Mouse (Mus musculus) lung, postnatal 25 days (tissue): ENCODE data around the gene Lonp1.

Source experiments
- DNase-seq: peaks from one replicate; pipeline ENCODE4 v3.0.0; 2022; ENCODE audit warnings: low spot score

Lonp1 gene

GRCm38 (mm10) chr17:56588921-56589320 is 37.8 kb downstream of the Lonp1 start:
- no peak for DNase-seq

DNA sequence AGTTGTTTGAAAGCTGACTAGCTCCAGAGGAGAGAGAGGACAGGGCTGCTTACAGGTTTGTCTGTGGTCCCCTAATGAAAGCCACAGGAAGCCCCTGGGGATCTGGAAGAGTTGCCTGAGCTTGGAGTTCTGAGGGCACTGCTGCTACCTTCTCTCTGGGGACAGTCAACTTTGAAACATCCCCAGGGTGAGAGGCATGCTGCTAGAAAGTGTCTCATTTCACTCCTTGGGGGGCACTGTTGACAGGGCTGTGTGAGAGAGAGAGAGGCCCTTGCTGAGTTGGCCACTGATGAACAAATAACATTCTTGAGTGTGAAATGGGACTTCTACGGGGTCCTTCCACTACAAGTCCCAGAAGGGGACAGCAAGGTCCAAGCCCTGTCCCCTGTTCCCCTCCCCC is 38.9 kb downstream of the Lonp1 start:
- no peak for DNase-seq

- DNase-seq: peak; percentile 36
Observed at GRCm38 (mm10) chr17:56585171-56585821, 41.4 kb downstream of the Lonp1 start.

- peak; percentile 99 for DNase-seq
Observed at GRCm38 (mm10) chr17:56584257-56585130, 42.2 kb downstream of the Lonp1 start, which contains the start of the genes Safb2 and Safb. Safb2 (minus strand) TSS chr17:56584585. Safb (plus strand) TSS chr17:56584825.

DNA sequence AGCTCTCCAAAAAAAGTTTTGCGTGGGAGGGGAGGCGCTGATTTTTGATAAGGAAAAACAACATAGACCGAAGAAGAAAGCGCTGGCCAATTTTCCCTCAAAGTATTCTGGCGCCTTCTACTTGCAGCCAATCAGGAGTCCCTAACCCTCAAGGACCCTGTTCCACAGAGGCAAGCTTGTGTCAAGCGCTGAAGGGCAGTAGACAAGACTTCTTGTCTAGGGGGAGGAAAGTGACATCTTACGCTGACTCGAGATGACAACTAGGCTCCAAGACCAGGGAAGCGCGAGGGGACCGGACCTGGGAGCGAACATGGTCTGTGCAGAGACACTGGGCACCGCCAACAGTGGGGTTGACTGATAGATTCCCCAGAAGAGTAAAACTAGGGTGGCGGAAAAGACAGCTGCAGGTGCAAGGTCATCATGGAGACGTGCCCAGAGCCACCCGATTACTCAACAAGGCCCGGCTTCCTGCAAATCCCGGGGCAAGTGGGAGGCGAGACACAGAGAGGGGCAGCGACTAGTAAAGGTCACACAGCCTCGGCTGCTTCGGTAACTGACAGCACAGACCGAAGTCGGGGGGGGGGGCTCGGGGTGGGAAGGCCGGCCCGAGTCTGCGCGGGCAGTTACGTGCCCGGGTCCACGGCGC is 43.0 kb downstream of the Lonp1 start:
- DNase-seq: no peak

GRCm38 (mm10) chr17:56583071-56583470 is 43.6 kb downstream of the Lonp1 start:
- no peak for DNase-seq

DNA sequence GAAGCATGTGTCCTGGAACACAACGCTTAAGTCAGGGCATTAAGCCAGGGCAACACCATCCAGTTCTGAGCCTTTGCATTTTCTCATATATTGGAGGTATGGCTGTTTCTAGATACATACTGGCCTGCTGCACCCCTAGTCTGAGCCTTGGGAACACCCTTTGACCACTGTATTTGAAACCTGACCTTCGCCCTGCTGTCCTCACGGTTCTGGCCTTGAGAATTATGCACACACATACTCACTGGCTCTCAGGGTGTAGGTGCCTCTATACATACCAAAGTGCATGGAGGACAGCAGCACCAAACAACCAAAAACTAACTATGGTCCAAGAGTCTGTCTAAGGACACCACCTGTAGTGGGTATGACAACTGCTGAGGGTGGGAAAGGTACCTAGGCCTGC is 53.7 kb downstream of the Lonp1 start:
- DNase-seq: no peak

DNA sequence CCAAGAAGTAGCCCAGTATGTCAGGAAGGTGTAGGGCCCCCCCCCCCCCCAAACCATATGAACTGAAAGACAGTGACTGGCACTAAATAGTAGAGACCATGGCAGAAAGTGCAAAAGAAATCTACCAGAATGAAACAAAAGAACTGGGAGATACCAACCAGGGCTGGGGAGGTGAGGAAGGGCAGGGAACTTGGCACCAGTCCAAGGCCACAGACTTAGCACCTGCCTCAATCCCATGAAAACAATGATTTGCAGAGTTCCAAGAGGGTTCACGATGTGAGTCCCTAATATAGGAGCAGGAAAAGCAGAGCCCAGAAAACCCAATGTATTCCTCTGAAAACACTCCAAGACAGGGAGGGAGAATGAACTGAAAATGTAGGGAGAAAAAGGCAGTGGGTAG is 54.5 kb downstream of the Lonp1 start:
- DNase-seq: no peak

DNA sequence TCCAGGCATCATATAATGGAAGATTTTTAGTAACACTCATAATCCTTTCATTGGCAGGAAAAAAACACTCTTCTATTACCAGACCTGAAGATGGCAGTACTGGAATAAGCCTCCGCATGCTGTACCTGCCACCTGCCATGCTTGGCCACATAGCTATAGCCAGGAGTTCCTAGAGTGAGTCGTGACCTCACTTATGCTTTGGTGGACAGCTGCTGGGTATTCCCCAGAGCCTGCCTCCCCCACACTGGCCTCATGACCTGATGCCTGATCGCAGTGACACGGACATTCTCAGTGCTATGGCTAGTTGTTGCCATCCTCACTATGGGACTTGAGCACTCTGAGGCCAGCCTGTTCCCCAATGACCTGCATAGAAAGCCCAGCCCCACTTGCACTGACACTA is 56.4 kb downstream of the Lonp1 start:
- DNase-seq: no peak

DNA sequence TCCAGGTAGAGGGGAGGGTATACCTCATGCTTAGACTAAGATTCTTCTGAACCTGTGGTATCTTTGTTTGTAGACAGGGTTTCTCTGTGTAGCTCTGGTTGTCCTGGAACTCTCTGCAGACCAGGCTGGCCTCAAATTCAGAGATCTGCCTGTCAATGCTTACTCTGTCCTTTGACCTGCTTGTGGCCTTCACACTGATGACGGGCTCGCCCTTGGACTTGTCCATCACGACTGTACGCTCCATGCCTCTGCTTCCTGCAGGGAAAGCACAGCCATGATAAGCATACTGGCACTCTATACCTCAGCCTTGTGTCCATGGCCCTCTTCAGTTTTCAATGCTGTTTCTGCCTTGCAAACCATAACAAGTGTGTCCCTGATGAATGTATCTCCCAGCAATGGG is 59.3 kb downstream of the Lonp1 start:
- no peak for DNase-seq

GRCm38 (mm10) chr17:56566918-56567317 is 59.8 kb downstream of the Lonp1 start:
- no peak for DNase-seq

DNA sequence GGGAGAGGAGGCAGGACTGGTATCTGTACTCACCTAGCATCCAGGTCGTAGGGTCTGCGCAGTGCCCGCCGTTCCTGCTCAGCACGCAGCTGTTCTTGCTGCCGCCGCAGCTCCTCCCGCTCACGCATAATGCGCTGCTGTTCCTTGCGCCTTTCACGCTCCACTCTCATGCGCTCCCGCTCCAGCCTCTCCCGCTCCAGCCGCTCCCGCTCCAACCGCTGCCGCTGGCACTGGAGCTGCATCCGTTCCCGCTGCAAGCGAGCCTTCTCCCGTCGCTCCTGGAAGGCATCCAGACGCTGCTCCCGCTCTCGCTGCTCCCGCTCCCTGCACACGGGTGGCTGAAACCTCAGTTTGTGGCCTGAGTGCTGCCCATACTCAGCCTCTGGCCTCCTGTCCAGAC is 60.4 kb downstream of the Lonp1 start:
- DNase-seq: no peak
